Comparison of ENCODE assay signal across 20 mouse cellular contexts in the genomic region with DNA sequence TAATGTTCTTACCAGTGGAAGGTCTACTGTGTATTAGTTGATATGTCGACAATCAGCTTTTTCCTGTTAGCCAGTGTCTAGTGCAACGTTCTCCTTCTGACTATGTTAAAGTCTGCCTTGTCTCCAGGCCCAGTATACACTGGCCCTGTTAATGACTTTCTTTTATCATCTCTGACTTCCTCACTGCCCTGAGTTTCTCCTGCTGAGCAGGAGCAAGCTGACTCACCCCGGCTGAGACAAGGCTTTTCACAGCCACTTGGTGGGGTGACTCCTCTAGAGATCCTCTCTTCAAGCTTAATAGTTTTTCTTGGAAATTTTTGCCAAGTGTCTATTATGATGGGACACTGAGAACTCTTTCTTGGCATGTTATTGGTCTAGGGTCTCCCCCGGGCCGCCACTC. TPM values are rescaled to one million over a fixed set of nuclear protein-coding genes. Genes with fewer than 3 reads are reported as not detected.
DNase-seq lines count a peak whose midpoint lies in the region.
"Had no signal": no experiment of that assay in that cellular context is flagged by ENCODE, and none has a peak within 500 bp of the region (broad histone marks: within the 10 kb centered on the region; RNA-seq: fewer than 3 reads in every experiment).

No protein-coding gene starts in this region.

- peak; percentile 50 for DNase-seq in adrenal gland, adult 2 months
- DNase-seq in adrenal gland, adult 8-10 months: no peak
- DNase-seq in 3T3-L1 (ENCODE audit: low read depth, low spot score) (peak; percentile 36), MN1 (ENCODE audit: low spot score) (peak; percentile 39)
- peak; percentile 22 for DNase-seq in brain, adult 2 months (ENCODE audit: low read depth, low spot score)
- DNase-seq in neural tube, embryonic 10.5 days (ENCODE audit: extremely low spot score, low spot score): no peak
- no peak for DNase-seq in cerebellum, postnatal 36 days
- no peak for DNase-seq in gastrocnemius, postnatal 36 days
- DNase-seq: cerebellum, adult 18-20 months; cerebellum, postnatal 14 days; gastrocnemius, postnatal 25 days; heart, postnatal 4 days; kidney, adult 18-20 months; kidney, postnatal 36 days; spleen, adult 18-20 months; thymus, adult 2 months; thymus, postnatal 36 days had no signal

- intact Hi-C loops in gastrocnemius, postnatal 36 days (cut with DNase I): no loop called here

RNA-seq across cellular contexts. Expression of a gene that starts 9.9 kb away (rescaled TPM):
- 100 to 1,000 TPM; 106 to 129 TPM for total RNA-seq in adrenal gland, adult 2 months (2021)
- 142 and 210 TPM in 2 replicates for polyA plus RNA-seq in adrenal gland, adult 2 months (2012; rRNA removed)
- 10 to 100 TPM; 58.7 to 99.6 (median 68.6) TPM for total RNA-seq in adrenal gland, adult 8-10 months (2022)
- total RNA-seq in gastrocnemius, postnatal 36 days (2021): 10 to 100 TPM; 12.5 to 13.3 TPM

RNA-seq across cellular contexts. Expression of a gene that starts 24.4 kb away (rescaled TPM):
- 1 to 10 TPM; 4.4 to 5.1 TPM for total RNA-seq in adrenal gland, adult 2 months (2021)
- polyA plus RNA-seq in adrenal gland, adult 2 months (2012; rRNA removed): 8.4 and 10.1 TPM in 2 replicates
- total RNA-seq in adrenal gland, adult 8-10 months (2022): 1 to 10 TPM; 2.5 to 4.4 (median 3.3) TPM
- total RNA-seq in gastrocnemius, postnatal 36 days (2021): under 1 TPM in 1 of 2 experiments, not detected in 1; 0.08 TPM
- total RNA-seq: gastrocnemius, adult 18-20 months; gastrocnemius, postnatal 25 days had no signal
- polyA plus RNA-seq: forebrain, embryonic 14.5 days; hindbrain, embryonic 13.5 days had no signal

RNA-seq across cellular contexts. Expression of a gene that starts 40.4 kb away (rescaled TPM):
- total RNA-seq in adrenal gland, adult 2 months (2021): 1 to 10 TPM; 2.8 to 3.5 TPM
- 1.2 and 1.4 TPM in 2 replicates for polyA plus RNA-seq in adrenal gland, adult 2 months (2012; rRNA removed)
- 1 to 10 TPM; 3.5 to 4.1 (median 3.9) TPM for total RNA-seq in adrenal gland, adult 8-10 months (2022)
- 1 to 10 TPM in 1 of 2 experiments, under 1 TPM in 1; 0.77 to 1.2 TPM for total RNA-seq in gastrocnemius, postnatal 36 days (2021)

RNA-seq across cellular contexts. Expression of a gene that starts 40.5 kb away (rescaled TPM):
- 10 to 100 TPM; 16.8 to 20.6 TPM for total RNA-seq in adrenal gland, adult 2 months (2021)
- 1.2 and 1.3 TPM in 2 replicates for polyA plus RNA-seq in adrenal gland, adult 2 months (2012; rRNA removed)
- total RNA-seq in adrenal gland, adult 8-10 months (2022): 10 to 100 TPM; 21.8 to 30.5 (median 28.1) TPM
- total RNA-seq in gastrocnemius, postnatal 36 days (2021): 1 to 10 TPM; 5.7 to 5.8 TPM

Comparison
In these comparisons a context has a peak if more than half of its experiments do, and no peak if none do; other contexts are left out.
1. DNase-seq: peak in adrenal gland, adult 2 months (single experiment), 3T3-L1 (single experiment), MN1 (single experiment) and brain, adult 2 months (single experiment); none in adrenal gland, adult 8-10 months (single experiment), neural tube, embryonic 10.5 days (single experiment), cerebellum, postnatal 36 days (0 of 2) and gastrocnemius, postnatal 36 days (0 of 2).
2. RNA of a gene that starts 9.9 kb away (total RNA-seq): 106 to 129 TPM in adrenal gland, adult 2 months and 58.7 to 99.6 TPM in adrenal gland, adult 8-10 months; 12.5 to 13.3 TPM in gastrocnemius, postnatal 36 days; every median in the first group is over 4 times any median in the second.